Mouse (Mus musculus) C2C12 (cell line): ENCODE results near the gene Ankdd1a.

Experiments used
- CTCF ChIP-seq: IDR thresholded peaks from one replicate; pipeline ENCODE4 v1.5.1; 2011; ENCODE audit not compliant: control insufficient read depth, insufficient read depth, insufficient read length
- MAX ChIP-seq: IDR thresholded peaks from one replicate; pipeline ENCODE4 v1.6.1; 2011; ENCODE audit warnings: mild to moderate bottlenecking, control low read depth

GRCm38 (mm10) chr9:65532986-65533385 lies 13.0 kb upstream of the Ankdd1a start:
- TF ChIP-seq MAX (no peak), CTCF (no peak)
